In the genomic region with DNA sequence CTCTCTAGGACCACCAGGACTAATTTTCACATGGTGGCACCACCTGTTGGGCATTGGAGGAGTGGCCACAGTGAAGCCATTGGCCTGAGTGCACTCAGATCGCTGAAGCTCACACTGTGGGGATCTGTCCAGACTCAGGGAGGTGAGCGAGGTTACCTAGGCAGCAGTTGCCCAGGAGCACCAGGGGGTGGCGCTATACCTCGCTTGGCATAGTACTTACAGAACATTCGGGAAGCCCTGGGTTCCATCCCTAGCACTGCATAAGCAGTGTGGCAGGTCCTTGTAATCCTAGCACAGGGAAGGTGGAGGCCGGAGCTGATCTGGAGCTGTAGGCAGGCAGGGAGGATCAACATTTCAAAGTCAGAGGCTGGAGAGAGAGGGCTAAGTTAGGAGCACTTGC, we compare ENCODE assay signal across 12 mouse cellular contexts. TPM values are rescaled to one million over a fixed set of nuclear protein-coding genes. Genes with fewer than 3 reads are reported as not detected.
DNase-seq lines count a peak whose midpoint lies in the region; ATAC-seq and TF ChIP-seq lines count a peak whose summit lies in the region.
"Had no signal": no experiment of that assay in that cellular context is flagged by ENCODE, and none has a peak within 500 bp of the region (broad histone marks: within the 10 kb centered on the region; RNA-seq: fewer than 3 reads in every experiment).

No protein-coding gene starts in this region.

- no peaks in the 10 kb centered on the region for H3K27me3 ChIP-seq in intestine, postnatal 0 days (replicated peaks; ENCODE audit: control insufficient read depth, insufficient read depth, low read length)
- no peaks in the 10 kb centered on the region for H3K27me3 ChIP-seq in intestine, embryonic 15.5 days (replicated peaks)
- H3K27me3 ChIP-seq in CH12.LX (replicated peaks) = peaks cover 19% of the 10 kb centered on the region

- dilution Hi-C loops in CH12.LX (cut with MboI; ENCODE audit: extremely low pct_ligation_motif_present, extremely low pct_unique_long_range_greater_than_20kb, low sequenced_read_pairs) = no loop called here

- H3K4me3 ChIP-seq in intestine, postnatal 0 days (ENCODE audit: low read depth, low read length) = no peak overlapping the region
- no peak overlapping the region for H3K4me3 ChIP-seq in intestine, embryonic 15.5 days (replicated peaks)
- H3K4me3 ChIP-seq in CH12.LX (replicated peaks in 1 of 3; ENCODE audit: low read depth in 2 of 3, low read length in 2 of 3, poor library complexity in 1 of 3) = no peak overlapping the region

- TF ChIP-seq CTCF in intestine, postnatal 0 days (IDR thresholded peaks at IDR 0.05; ENCODE audit: low read depth) = peak; percentile 67
- peak; percentile 62 for TF ChIP-seq CTCF in CH12.LX (conservative IDR thresholded peaks at IDR 0.05 in 1 of 2, IDR thresholded peaks at IDR 0.05 in 1 of 2; ENCODE audit: low read depth in 2 of 2, low read length in 2 of 2)

- no peak overlapping the region for H3K9ac ChIP-seq in intestine, postnatal 0 days (ENCODE audit: low read depth, low read length)
- no peak overlapping the region for H3K9ac ChIP-seq in intestine, embryonic 15.5 days
- H3K9ac ChIP-seq in CH12.LX (ENCODE audit: insufficient read depth, low read depth) = no peak overlapping the region

- no peak for TF ChIP-seq POLR2A in CH12.LX (IDR thresholded peaks at IDR 0.05; ENCODE audit: low read depth, low read length)

- no peak overlapping the region for H3K27ac ChIP-seq in intestine, postnatal 0 days (ENCODE audit: low read depth, low read length)
- no peak overlapping the region for H3K27ac ChIP-seq in intestine, embryonic 15.5 days
- no peak overlapping the region for H3K27ac ChIP-seq in CH12.LX (ENCODE audit: insufficient read depth, low read depth)

- DNase-seq in CH12.LX (ENCODE audit: extremely low read depth) = peak; percentile 41
- peak; percentile 24 for DNase-seq in T-cell, adult 2 months (ENCODE audit: low spot score)
- no peak for DNase-seq in right cerebral cortex, postnatal 4 days
- DNase-seq in heart, postnatal 14 days = no peak
- DNase-seq in frontal cortex, postnatal 14 days (ENCODE audit: low spot score in 2 of 2) = no peak

- H3K79me2 ChIP-seq in CH12.LX (replicated peaks; ENCODE audit: control insufficient read depth, extremely low read depth, insufficient read depth, poor library complexity, severe bottlenecking) = peaks cover 19% of the 10 kb centered on the region

- H3K4me1 ChIP-seq in intestine, postnatal 0 days (replicated peaks; ENCODE audit: control insufficient read depth, insufficient read depth, low read length) = no peaks in the 10 kb centered on the region
- peaks cover 9% of the 10 kb centered on the region; the same call in 1 of the 2 replicates for H3K4me1 ChIP-seq in intestine, embryonic 15.5 days (replicated peaks)
- peaks cover 0 to 19% of the 10 kb centered on the region in 2 experiments; a peak in 2 of 4 replicates for H3K4me1 ChIP-seq in CH12.LX (ENCODE audit: control insufficient read depth in 1 of 2, insufficient read depth in 2 of 2)

- no peak; the same call in 1 of the 2 replicates for TF ChIP-seq RAD21 in CH12.LX (IDR thresholded peaks at IDR 0.05; ENCODE audit: low read depth, low read length)

- no peak for TF ChIP-seq EP300 in CH12.LX (IDR thresholded peaks at IDR 0.05; ENCODE audit: low read length)

- WGBS in intestine, postnatal 0 days = 41% methylated on average over 6 of the region's 6 CpGs
- 38% methylated on average over 6 of the region's 6 CpGs for WGBS in intestine, embryonic 15.5 days

- no peaks in the 10 kb centered on the region for H3K9me3 ChIP-seq in intestine, postnatal 0 days (ENCODE audit: control insufficient read depth)
- H3K9me3 ChIP-seq in intestine, embryonic 15.5 days = no peaks in the 10 kb centered on the region
- no peaks in the 10 kb centered on the region for H3K9me3 ChIP-seq in CH12.LX (replicated peaks; ENCODE audit: low read length)

- H3K36me3 ChIP-seq in intestine, postnatal 0 days (ENCODE audit: control insufficient read depth, insufficient read depth) = no peaks in the 10 kb centered on the region
- no peaks in the 10 kb centered on the region for H3K36me3 ChIP-seq in intestine, embryonic 15.5 days
- no peaks in the 10 kb centered on the region for H3K36me3 ChIP-seq in CH12.LX (replicated peaks in 1 of 2; ENCODE audit: control insufficient read depth in 1 of 2, insufficient read depth in 1 of 2, low read length in 1 of 2)

- in situ Hi-C loops in CH12.LX (cut with MboI; ENCODE audit: low pct_ligation_motif_present, low pct_unique_long_range_greater_than_20kb, low sequenced_read_pairs) = no loop called here

- ATAC-seq in intestine, postnatal 0 days = no peak
- ATAC-seq in intestine, embryonic 15.5 days = no peak
- ATAC-seq in megakaryocyte progenitor cell, adult 5-6 weeks (replicated peaks; ENCODE audit: poor library complexity) = peak; percentile 29

- intact Hi-C loops in heart, postnatal 14 days (cut with DNase I) = no loop called here

- H3K4me2 ChIP-seq in intestine, postnatal 0 days (replicated peaks; ENCODE audit: low read depth) = no peak overlapping the region
- no peak overlapping the region for H3K4me2 ChIP-seq in intestine, embryonic 15.5 days (replicated peaks)
- H3K4me2 ChIP-seq in CH12.LX (ENCODE audit: insufficient read depth, low read depth, poor library complexity, severe bottlenecking) = no peak overlapping the region

TF ChIP-seq in CH12.LX, 34 proteins besides CTCF, POLR2A, EP300 and RAD21:
- TF ChIP-seq NRF1 (IDR thresholded peaks at IDR 0.05; ENCODE audit: low read depth, low read length) (no peak), TCF12 (IDR thresholded peaks at IDR 0.05; ENCODE audit: low read depth, low read length) (no peak), BHLHE40 (IDR thresholded peaks at IDR 0.05; ENCODE audit: low read depth, low read length) (no peak), MAFK (IDR thresholded peaks at IDR 0.05; ENCODE audit: insufficient replicate concordance, low read length) (no peak), SMC3 (IDR thresholded peaks at IDR 0.05; ENCODE audit: low read depth, low read length) (peak; percentile 28)

RNA-seq across cellular contexts. Expression of gene Prr13, which starts 2.8 kb away (rescaled TPM):
- polyA plus RNA-seq in intestine, postnatal 0 days (2015; fragmentation: Nextera tagmentation; extraction: Ambion mirVana) = 394 and 398 TPM in 2 replicates
- polyA plus RNA-seq in intestine, embryonic 15.5 days (2015; fragmentation: Nextera tagmentation; extraction: Ambion mirVana) = 140 and 141 TPM in 2 replicates
- total RNA-seq in CH12.LX (2012; rRNA removed) (34.5 and 36.4 TPM in 2 replicates), CH12.LX (2014; rRNA removed) (26.1 and 32.2 TPM in 2 replicates)
- 94.8 and 131 TPM in 2 replicates for polyA plus RNA-seq in CH12.LX (2012; ENCODE audit: insufficient read length, low read depth)
- total RNA-seq in megakaryocyte progenitor cell, adult 5-6 weeks (2015) = 71.0 and 73.0 TPM in 2 replicates
- 48.6 and 51.5 TPM in 2 replicates for total RNA-seq in megakaryocyte progenitor cell, adult 5-6 weeks (2017)
- 10 to 100 TPM; 21.1 to 21.7 TPM for total RNA-seq in heart, postnatal 14 days (2021)

RNA-seq across cellular contexts. Expression of gene Amhr2, which starts 10.8 kb away (rescaled TPM):
- 0.35 and 0.50 TPM in 2 replicates for polyA plus RNA-seq in intestine, postnatal 0 days (2015; fragmentation: Nextera tagmentation; extraction: Ambion mirVana)
- 0.54 and 1.2 TPM in 2 replicates for polyA plus RNA-seq in intestine, embryonic 15.5 days (2015; fragmentation: Nextera tagmentation; extraction: Ambion mirVana)
- total RNA-seq in CH12.LX (2012; rRNA removed) (not detected in 2 replicates), CH12.LX (2014; rRNA removed) (not detected in 2 replicates)
- polyA plus RNA-seq in CH12.LX (2012; ENCODE audit: insufficient read length, low read depth) = not detected in 2 replicates
- 0.07 TPM in 1 of 2 replicates, not detected in the other for total RNA-seq in megakaryocyte progenitor cell, adult 5-6 weeks (2015)
- total RNA-seq in megakaryocyte progenitor cell, adult 5-6 weeks (2017) = not detected in 2 replicates
- 1 to 10 TPM in 1 of 2 experiments, under 1 TPM in 1; 0.66 to 1.0 TPM for total RNA-seq in heart, postnatal 14 days (2021)
- total RNA-seq: granulocyte monocyte progenitor cell, adult 5-6 weeks had no signal

RNA-seq across cellular contexts. Expression of gene Pcbp2, which starts 14.3 kb away (rescaled TPM):
- polyA plus RNA-seq in intestine, postnatal 0 days (2015; fragmentation: Nextera tagmentation; extraction: Ambion mirVana) = 109 and 115 TPM in 2 replicates
- polyA plus RNA-seq in intestine, embryonic 15.5 days (2015; fragmentation: Nextera tagmentation; extraction: Ambion mirVana) = 178 and 182 TPM in 2 replicates
- total RNA-seq in CH12.LX (2012; rRNA removed) (263 and 281 TPM in 2 replicates), CH12.LX (2014; rRNA removed) (308 and 379 TPM in 2 replicates)
- polyA plus RNA-seq in CH12.LX (2012; ENCODE audit: insufficient read length, low read depth) = 1,350 and 1,545 TPM in 2 replicates
- total RNA-seq in megakaryocyte progenitor cell, adult 5-6 weeks (2015) = 946 and 973 TPM in 2 replicates
- 175 and 191 TPM in 2 replicates for total RNA-seq in megakaryocyte progenitor cell, adult 5-6 weeks (2017)
- total RNA-seq in heart, postnatal 14 days (2021) = 100 to 1,000 TPM; 479 to 482 TPM

RNA-seq across cellular contexts. Expression of gene Gm10337, which starts 47.5 kb away (rescaled TPM):
- 3.5 TPM in 1 of 2 replicates, not detected in the other for polyA plus RNA-seq in intestine, postnatal 0 days (2015; fragmentation: Nextera tagmentation; extraction: Ambion mirVana)
- 5.4 TPM in 1 of 2 replicates, not detected in the other for polyA plus RNA-seq in intestine, embryonic 15.5 days (2015; fragmentation: Nextera tagmentation; extraction: Ambion mirVana)
- total RNA-seq in CH12.LX (2012; rRNA removed) = not detected in 2 replicates
- total RNA-seq in CH12.LX (2014; rRNA removed) = not detected in 2 replicates
- not detected in 2 replicates for polyA plus RNA-seq in CH12.LX (2012; ENCODE audit: insufficient read length, low read depth)
- total RNA-seq in megakaryocyte progenitor cell, adult 5-6 weeks (2015) = not detected in 2 replicates
- total RNA-seq in megakaryocyte progenitor cell, adult 5-6 weeks (2017) = not detected in 2 replicates
- not detected for total RNA-seq in heart, postnatal 14 days (2021)
- total RNA-seq: granulocyte monocyte progenitor cell, adult 5-6 weeks; layer of hippocampus, adult 18-20 months; monocyte, adult 5-6 weeks had no signal
- polyA plus RNA-seq: stomach, embryonic 16.5 days had no signal

RNA-seq across cellular contexts. Expression of gene Sp1, which starts 50.0 kb away (rescaled TPM):
- 5.6 and 5.8 TPM in 2 replicates for polyA plus RNA-seq in intestine, postnatal 0 days (2015; fragmentation: Nextera tagmentation; extraction: Ambion mirVana)
- 9.0 and 9.6 TPM in 2 replicates for polyA plus RNA-seq in intestine, embryonic 15.5 days (2015; fragmentation: Nextera tagmentation; extraction: Ambion mirVana)
- 23.3 and 23.5 TPM in 2 replicates for total RNA-seq in CH12.LX (2012; rRNA removed)
- 22.3 and 27.1 TPM in 2 replicates for total RNA-seq in CH12.LX (2014; rRNA removed)
- polyA plus RNA-seq in CH12.LX (2012; ENCODE audit: insufficient read length, low read depth) = 25.6 and 31.8 TPM in 2 replicates
- 62.0 and 63.9 TPM in 2 replicates for total RNA-seq in megakaryocyte progenitor cell, adult 5-6 weeks (2015)
- total RNA-seq in megakaryocyte progenitor cell, adult 5-6 weeks (2017) = 46.4 and 52.9 TPM in 2 replicates
- total RNA-seq in heart, postnatal 14 days (2021) = 10 to 100 TPM; 47.5 to 52.3 TPM

Comparison
In these comparisons a context has a peak if more than half of its experiments do, and no peak if none do; other contexts are left out.
1. DNase-seq: peak in CH12.LX (single experiment) and T-cell, adult 2 months (single experiment); none in right cerebral cortex, postnatal 4 days (single experiment), heart, postnatal 14 days (0 of 2) and frontal cortex, postnatal 14 days (0 of 2).